Mouse (Mus musculus) liver, embryonic 14.5 days (tissue): ENCODE results near the gene Ell.

ENCODE experiments used
- CTCF ChIP-seq: IDR thresholded peaks from 2 replicates; pipeline ENCODE4 v1.5.1; 2016; ENCODE audit warnings: antibody characterized with exemption, low read depth, control low read depth
- EP300 ChIP-seq: IDR thresholded peaks from 2 replicates; pipeline ENCODE4 v1.6.1; 2016; ENCODE audit warnings: antibody characterized with exemption, low read depth

DNA sequence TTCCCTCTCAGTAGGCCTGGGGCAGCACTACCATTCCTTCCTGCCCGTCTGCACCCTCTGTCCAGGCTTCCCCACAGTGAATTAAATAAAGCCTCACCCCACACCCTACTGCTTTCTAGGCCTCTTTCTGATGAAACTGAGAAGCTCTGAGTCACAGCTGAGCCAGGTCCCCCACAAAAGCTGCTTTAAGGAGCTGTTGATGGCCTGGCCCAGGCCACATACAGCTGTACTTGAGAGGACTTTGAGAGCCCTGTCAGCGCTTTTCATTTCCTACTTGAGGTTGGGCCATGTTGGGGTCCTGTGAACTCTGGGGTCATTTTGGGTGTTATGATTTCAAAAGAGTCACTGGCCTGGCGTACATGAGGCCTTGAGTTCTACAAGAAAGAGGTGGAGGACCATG is 4.0 kb upstream of the Ell start:
- TF ChIP-seq EP300 (no peak), CTCF (no peak)
